12 mouse cellular contexts compared by ENCODE assay signal in the genomic region with DNA sequence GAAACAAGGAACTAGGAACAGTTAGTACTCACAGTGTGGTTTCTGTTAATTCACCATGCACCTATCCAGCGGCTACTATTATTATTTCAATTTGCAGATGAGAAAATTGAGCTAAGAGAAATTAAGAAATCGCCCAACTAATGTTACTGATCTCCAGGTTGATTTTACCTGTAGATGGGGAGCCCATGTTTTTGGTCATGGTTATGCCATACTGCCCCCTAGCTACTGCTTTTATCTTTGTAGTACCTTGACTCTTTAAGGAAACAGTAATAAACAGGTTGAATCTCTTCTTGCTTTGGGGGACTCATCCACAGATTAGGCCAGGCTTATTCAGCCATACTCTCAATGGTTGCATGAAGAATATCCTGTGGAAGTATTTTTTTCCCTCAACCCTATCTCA. TPM values are rescaled to one million over a fixed set of nuclear protein-coding genes. Genes with fewer than 3 reads are reported as not detected.
DNase-seq lines count a peak whose midpoint lies in the region; TF ChIP-seq lines count a peak whose summit lies in the region.
"Had no signal": no experiment of that assay in that cellular context is flagged by ENCODE, and none has a peak within 500 bp of the region (broad histone marks: within the 10 kb centered on the region; RNA-seq: fewer than 3 reads in every experiment).

No protein-coding gene starts in this region.

- H3K4me3 ChIP-seq in left cerebral cortex, adult 2 months: no peak overlapping the region
- H3K4me3 ChIP-seq: limb, embryonic 13.5 days; megakaryocyte, embryonic 14.5 days; neural tube, embryonic 13.5 days had no signal

- TF ChIP-seq CTCF in left cerebral cortex, adult 2 months (IDR thresholded peaks at IDR 0.05): peak; percentile 58

- peak; percentile 31 to 36 for DNase-seq in cerebellum, adult 18-20 months
- no peak for DNase-seq in cerebellum, adult 11 months
- DNase-seq in left cerebral cortex, adult 2 months (ENCODE audit: extremely low spot score in 1 of 2, low spot score in 2 of 2): no peak
- DNase-seq in left cerebral cortex, postnatal 36 days (ENCODE audit: low spot score in 2 of 2): no peak
- peak; percentile 30 for DNase-seq in 416B (ENCODE audit: low read depth)
- DNase-seq in brain, adult 2 months (ENCODE audit: low read depth, low spot score): peak; percentile 60
- DNase-seq in adrenal gland, adult 2 months: no peak
- DNase-seq in c-Kit-positive CD71-positive TER-119-positive erythroid progenitor cells, embryonic 14.5 days (ENCODE audit: low spot score): no peak
- DNase-seq: gastrocnemius, postnatal 10 days had no signal

- H3K27ac ChIP-seq in left cerebral cortex, adult 2 months: no peak overlapping the region
- H3K27ac ChIP-seq: limb, embryonic 13.5 days; neural tube, embryonic 13.5 days had no signal

- intact Hi-C loops in left cerebral cortex, adult 2 months (cut with DNase I): loop anchor here (10.0 kb wide), 1 partner anchor 237 kb away; a partner anchor contains a TSS
- intact Hi-C loops in left cerebral cortex, postnatal 36 days (cut with DNase I): loop anchor here (5.0 to 10.0 kb wide), 2 partner anchors 40 to 287 kb away; a partner anchor contains a TSS

RNA-seq across cellular contexts. Expression of a gene that starts 5.0 kb away (rescaled TPM):
- 10 to 100 TPM; 69.6 to 72.2 TPM for total RNA-seq in left cerebral cortex, adult 2 months (2021)
- total RNA-seq in left cerebral cortex, postnatal 36 days (2021): 10 to 100 TPM; 65.4 to 71.2 TPM
- total RNA-seq in adrenal gland, adult 2 months (2021): 10 to 100 TPM; 41.8 to 43.6 TPM
- 10.2 and 11.8 TPM in 2 replicates for polyA plus RNA-seq in adrenal gland, adult 2 months (2012; rRNA removed)

RNA-seq across cellular contexts. Expression of a gene that starts 7.5 kb away (rescaled TPM):
- total RNA-seq in left cerebral cortex, adult 2 months (2021): 10 to 100 TPM; 21.4 to 22.5 TPM
- total RNA-seq in left cerebral cortex, postnatal 36 days (2021): 10 to 100 TPM; 21.7 to 26.1 TPM
- total RNA-seq in adrenal gland, adult 2 months (2021): 1 to 10 TPM; 8.2 to 9.5 TPM
- 24.8 and 32.4 TPM in 2 replicates for polyA plus RNA-seq in adrenal gland, adult 2 months (2012; rRNA removed)

RNA-seq across cellular contexts. Expression of a gene that starts 39.4 kb away (rescaled TPM):
- 1 to 10 TPM; 6.2 to 9.3 TPM for total RNA-seq in left cerebral cortex, adult 2 months (2021)
- 1 to 10 TPM; 6.5 to 7.9 TPM for total RNA-seq in left cerebral cortex, postnatal 36 days (2021)
- total RNA-seq in adrenal gland, adult 2 months (2021): under 1 TPM; 0.09 to 0.21 TPM
- polyA plus RNA-seq in adrenal gland, adult 2 months (2012; rRNA removed): 0.11 and 0.28 TPM in 2 replicates

Comparison
In these comparisons a context has a peak if more than half of its experiments do, and no peak if none do; other contexts are left out.
1. DNase-seq: peak in cerebellum, adult 18-20 months (2 of 2), 416B (single experiment) and brain, adult 2 months (single experiment); none in cerebellum, adult 11 months (single experiment), left cerebral cortex, adult 2 months (0 of 2), left cerebral cortex, postnatal 36 days (0 of 2), adrenal gland, adult 2 months (single experiment) and c-Kit-positive CD71-positive TER-119-positive erythroid progenitor cells, embryonic 14.5 days (single experiment).
2. RNA of a gene that starts 39.4 kb away (total RNA-seq): 6.2 to 9.3 TPM in left cerebral cortex, adult 2 months and 6.5 to 7.9 TPM in left cerebral cortex, postnatal 36 days; 0.09 to 0.21 TPM in adrenal gland, adult 2 months; every median in the first group is over 4 times any median in the second.